18 mouse cellular contexts compared by ENCODE assay signal in genomic region chr3:34008191-34008590, GRCm38 (mm10). TPM values are rescaled to one million over a fixed set of nuclear protein-coding genes. Genes with fewer than 3 reads are reported as not detected.
A peak's percentile ranks its signal among the peaks of the same experiment; 100 is the strongest.
DNase-seq lines count a peak whose midpoint lies in the region; ATAC-seq lines count a peak whose summit lies in the region.
"Had no signal": no experiment of that assay in that cellular context is flagged by ENCODE, and none has a peak within 500 bp of the region (broad histone marks: within the 10 kb centered on the region; RNA-seq: fewer than 3 reads in every experiment).

No protein-coding gene starts in this region.

- peak; percentile 26 for DNase-seq in embryo, embryonic 10 days (ENCODE audit: low spot score)
- no peak for DNase-seq in embryo, embryonic 9.5 days (ENCODE audit: extremely low spot score)
- peak; percentile 33 for DNase-seq in ES-CJ7 (ENCODE audit: low read depth, low spot score)
- peak; percentile 52 to 67 for DNase-seq in adrenal gland, postnatal 36 days
- DNase-seq in spleen, postnatal 36 days (ENCODE audit: low spot score in 2 of 2), result no peak
- no peak for DNase-seq in cerebellum, adult 18-20 months
- DNase-seq: forebrain, postnatal 0 days; gastrocnemius, postnatal 25 days; left cerebral cortex, postnatal 4 days; liver, embryonic 13.5 days; lung, postnatal 14 days; right cerebral cortex, postnatal 14 days; thymus, adult 18-20 months had no signal

- 34% methylated on average over 6 of the region's 6 CpGs for whole genome bisulfite sequencing in heart, embryonic 15.5 days
- WGBS in kidney, embryonic 15.5 days, result 62% methylated on average over 6 of the region's 6 CpGs

- H3K9me3 ChIP-seq in heart, embryonic 15.5 days (replicated peaks), result no peaks in the 10 kb centered on the region
- H3K9me3 ChIP-seq in kidney, embryonic 15.5 days (replicated peaks), result no peaks in the 10 kb centered on the region
- H3K9me3 ChIP-seq: liver, embryonic 13.5 days; midbrain, embryonic 10.5 days had no signal

- peaks cover 7% of the 10 kb centered on the region; the same call in 1 of the 2 replicates for H3K4me1 ChIP-seq in heart, embryonic 15.5 days (replicated peaks)
- no peaks in the 10 kb centered on the region for H3K4me1 ChIP-seq in kidney, embryonic 15.5 days

- no peak overlapping the region for H3K4me3 ChIP-seq in heart, embryonic 15.5 days
- no peak overlapping the region for H3K4me3 ChIP-seq in kidney, embryonic 15.5 days (replicated peaks)
- H3K4me3 ChIP-seq: liver, embryonic 13.5 days; midbrain, embryonic 10.5 days had no signal

- no peaks in the 10 kb centered on the region for H3K36me3 ChIP-seq in heart, embryonic 15.5 days
- H3K36me3 ChIP-seq in kidney, embryonic 15.5 days, result no peaks in the 10 kb centered on the region
- H3K36me3 ChIP-seq: liver, embryonic 13.5 days; midbrain, embryonic 10.5 days had no signal

- no peak overlapping the region for H3K9ac ChIP-seq in heart, embryonic 15.5 days
- H3K9ac ChIP-seq in kidney, embryonic 15.5 days, result no peak overlapping the region
- H3K9ac ChIP-seq: forebrain, postnatal 0 days; liver, embryonic 13.5 days had no signal

- no peak overlapping the region for H3K4me2 ChIP-seq in heart, embryonic 15.5 days
- H3K4me2 ChIP-seq in kidney, embryonic 15.5 days, result no peak overlapping the region
- H3K4me2 ChIP-seq: liver, embryonic 13.5 days had no signal

- H3K27ac ChIP-seq in heart, embryonic 15.5 days, result peak overlapping the region; percentile 41
- H3K27ac ChIP-seq in kidney, embryonic 15.5 days, result no peak overlapping the region
- H3K27ac ChIP-seq: hindbrain, postnatal 0 days; liver, embryonic 13.5 days; midbrain, embryonic 10.5 days had no signal

- 0 out of 2 replicates have a peak, but pooled peaks have one; percentile 77 for ATAC-seq in heart, embryonic 15.5 days (replicated peaks; ENCODE audit: insufficient number of reproducible peaks, insufficient read depth, low FRiP score, low read depth)
- ATAC-seq in kidney, embryonic 15.5 days (replicated peaks; ENCODE audit: low FRiP score), result no peak
- ATAC-seq: activated CD4-positive, CD25-positive, alpha-beta regulatory T cell, adult 4 months; forebrain, postnatal 0 days; hindbrain, postnatal 0 days had no signal

- no peaks in the 10 kb centered on the region for H3K27me3 ChIP-seq in heart, embryonic 15.5 days
- H3K27me3 ChIP-seq in kidney, embryonic 15.5 days, result no peaks in the 10 kb centered on the region
- H3K27me3 ChIP-seq: liver, embryonic 13.5 days had no signal

RNA-seq across cellular contexts. Expression of gene Fxr1, which starts 11.6 kb away (rescaled TPM):
- total RNA-seq in adrenal gland, postnatal 36 days (2021), result 100 to 1,000 TPM; 113 to 139 TPM
- polyA plus RNA-seq in heart, embryonic 15.5 days (2015; fragmentation: Nextera tagmentation; extraction: Ambion mirVana), result 64.5 and 67.8 TPM in 2 replicates
- 56.4 and 63.7 TPM in 2 replicates for polyA plus RNA-seq in kidney, embryonic 15.5 days (2015; fragmentation: Nextera tagmentation; extraction: Ambion mirVana)

Comparison
In these comparisons a context has a peak if more than half of its experiments do, and no peak if none do; other contexts are left out.
1. DNase-seq: peak in embryo, embryonic 10 days (single experiment), ES-CJ7 (single experiment) and adrenal gland, postnatal 36 days (2 of 2); none in embryo, embryonic 9.5 days (single experiment), spleen, postnatal 36 days (0 of 2) and cerebellum, adult 18-20 months (0 of 2).